Mouse (Mus musculus): ENCODE results near the gene Nap1l1.
A peak's percentile ranks its signal among the peaks of the same experiment; 100 is the strongest.

Nap1l1 gene

DNA sequence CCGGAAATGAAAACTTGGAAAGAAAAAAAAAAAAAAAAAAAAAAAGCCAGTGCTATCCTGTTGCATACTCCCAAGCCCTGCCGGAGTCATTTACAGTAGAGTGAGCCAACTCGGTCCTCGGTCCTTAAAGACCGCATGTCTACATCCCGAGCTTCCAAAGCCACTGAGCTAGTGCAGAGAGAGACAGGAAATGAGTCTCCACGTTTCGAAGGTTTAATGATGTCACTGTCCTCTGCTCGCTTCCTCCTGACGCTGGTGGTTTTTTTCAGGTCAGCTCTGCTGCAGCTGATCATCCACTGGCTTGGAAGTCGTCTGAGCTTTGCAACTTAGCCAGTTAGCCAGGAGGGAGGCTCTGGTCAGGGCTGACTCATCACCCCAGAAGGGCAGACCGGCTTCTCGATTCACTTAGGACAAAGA, 43.2 kb downstream of the Nap1l1 start:
- DNase-seq = peak; percentile 22 to 27

- no peak for DNase-seq
Observed at GRCm38 (mm10) chr10:111516804-111517436, 43.9 kb downstream of the Nap1l1 start.

- no peak for DNase-seq
Observed at GRCm38 (mm10) chr10:111518350-111518749, 45.3 kb downstream of the Nap1l1 start.

- peak; percentile 25 to 33 for DNase-seq
Observed at GRCm38 (mm10) chr10:111519620-111520370, 46.8 kb downstream of the Nap1l1 start.

DNA sequence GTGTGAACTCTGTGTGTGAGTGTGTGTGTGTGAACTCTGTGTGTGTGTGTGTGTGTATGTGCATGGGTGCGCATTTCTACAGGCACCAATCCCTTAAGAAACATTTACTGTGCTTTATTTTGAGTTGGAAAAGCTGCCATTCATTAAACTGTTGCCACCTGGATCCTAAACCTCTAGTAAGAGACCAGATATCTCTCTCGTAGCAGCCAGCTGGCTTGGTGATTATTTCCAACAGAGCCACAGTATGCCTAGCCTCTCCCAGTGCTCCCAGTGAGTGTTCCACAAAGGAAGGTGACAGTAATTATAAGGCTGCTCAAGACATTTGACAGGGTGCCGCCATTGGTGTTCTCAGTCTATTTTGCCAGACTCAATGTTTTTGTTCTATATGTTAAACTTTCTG, 47.6 kb downstream of the Nap1l1 start:
- no peak for DNase-seq

DNA sequence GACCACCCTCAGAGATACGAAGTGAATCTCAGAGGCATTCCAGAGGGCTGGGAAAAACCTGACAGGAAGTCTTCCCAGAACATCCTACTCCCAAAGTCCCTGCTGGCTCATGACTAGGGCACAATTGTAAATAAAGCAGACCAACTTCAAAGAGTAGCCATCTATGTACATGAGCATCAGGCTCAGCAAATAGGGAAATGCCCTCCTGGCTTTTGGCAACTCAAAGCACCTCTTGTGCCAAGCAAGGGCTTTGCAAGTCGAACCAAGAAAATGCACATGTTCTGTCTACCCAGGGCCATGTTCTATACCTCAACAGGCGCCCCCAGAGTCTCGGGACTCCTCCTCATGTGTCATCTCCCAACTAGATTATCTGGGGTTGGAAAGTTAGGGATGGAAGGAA, 48.6 kb downstream of the Nap1l1 start:
- no peak for DNase-seq

DNA sequence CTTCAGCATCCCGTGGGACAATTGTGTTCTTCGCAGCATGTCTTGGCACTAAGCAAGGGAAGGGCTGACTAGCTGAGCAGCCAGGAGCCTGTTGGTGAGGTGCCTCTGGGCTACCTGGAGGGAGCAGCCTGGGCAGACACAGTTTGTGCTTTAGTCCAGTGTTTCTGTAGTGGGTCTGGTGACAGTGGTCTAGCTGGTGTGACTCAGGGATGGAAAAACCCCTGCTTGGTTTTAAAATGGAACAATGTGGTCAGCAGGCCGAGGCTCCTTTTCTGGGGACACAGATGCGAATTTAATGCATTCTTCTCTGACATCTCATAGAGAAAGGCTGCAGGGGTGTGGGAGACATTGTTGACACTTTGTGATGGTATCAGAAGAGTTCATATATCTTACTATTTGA, 49.2 kb downstream of the Nap1l1 start:
- DNase-seq = no peak

DNA sequence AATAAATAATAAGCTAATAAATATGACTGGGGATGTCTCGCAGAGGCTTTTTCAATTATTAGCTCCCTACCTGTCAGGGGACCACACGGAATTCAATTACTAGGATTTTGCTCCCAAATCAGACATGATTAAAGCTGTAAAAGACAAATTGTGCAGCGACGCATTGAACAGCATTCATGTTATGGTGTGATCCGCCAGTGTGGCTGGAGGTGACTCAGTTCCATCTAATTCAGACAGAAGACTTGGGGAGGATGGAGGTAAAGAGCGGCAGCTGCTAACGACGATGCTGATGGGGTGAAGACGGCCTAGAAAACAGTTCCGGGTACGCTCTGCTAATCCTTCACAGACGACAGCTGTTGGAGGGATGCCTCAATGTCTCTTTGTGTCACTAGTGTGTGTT, 50.9 kb downstream of the Nap1l1 start:
- no peak for DNase-seq

GRCm38 (mm10) chr10:111527057-111527456, 54.0 kb downstream of the Nap1l1 start:
- DNase-seq = no peak

GRCm38 (mm10) chr10:111527613-111528012, 54.6 kb downstream of the Nap1l1 start:
- no peak for DNase-seq

DNA sequence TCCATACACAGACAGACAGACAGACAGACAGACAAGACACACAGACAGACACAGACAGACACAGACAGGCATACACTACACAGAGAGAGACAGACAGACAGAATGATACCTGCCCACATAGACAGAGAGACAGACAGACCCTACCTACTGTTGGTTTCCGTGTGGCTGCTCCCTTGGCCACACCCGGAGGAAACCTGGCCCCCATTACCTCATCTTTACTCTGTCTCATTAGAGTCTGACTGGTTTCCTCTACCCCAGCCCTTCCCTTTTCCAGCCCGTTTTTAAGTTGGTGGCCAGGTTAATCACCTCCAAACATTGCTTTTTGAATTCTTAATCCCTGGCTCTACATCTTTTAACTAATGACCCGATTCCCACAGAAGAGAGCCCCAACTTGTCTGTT, 55.3 kb downstream of the Nap1l1 start:
- no peak for DNase-seq

GRCm38 (mm10) chr10:111530398-111530797, 57.4 kb downstream of the Nap1l1 start:
- no peak for DNase-seq

DNA sequence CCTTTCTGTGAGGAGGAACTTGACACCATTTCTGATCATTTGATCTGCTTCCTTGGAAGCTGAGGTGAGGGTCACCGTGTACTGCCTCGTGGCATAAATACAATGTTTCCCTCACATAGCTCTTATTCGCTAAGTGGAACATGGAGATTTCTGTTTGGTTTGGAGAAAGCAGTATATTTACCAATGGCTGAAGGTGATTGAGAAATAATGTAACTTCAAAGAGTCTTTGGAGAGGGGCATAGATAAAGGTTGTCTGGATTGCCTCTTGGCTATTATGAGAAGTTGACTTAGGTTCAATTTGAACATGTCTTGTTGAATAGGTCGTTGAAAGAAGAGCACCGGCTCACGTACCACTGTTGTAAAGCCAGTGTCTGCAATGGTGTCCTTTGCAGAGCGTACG, 61.7 kb downstream of the Nap1l1 start:
- no peak for DNase-seq

- no peak for DNase-seq
Observed at GRCm38 (mm10) chr10:111537410-111537809, 64.4 kb downstream of the Nap1l1 start.

- peak; percentile 19 to 32 for DNase-seq
Observed at GRCm38 (mm10) chr10:111539724-111540324, 66.8 kb downstream of the Nap1l1 start.

DNA sequence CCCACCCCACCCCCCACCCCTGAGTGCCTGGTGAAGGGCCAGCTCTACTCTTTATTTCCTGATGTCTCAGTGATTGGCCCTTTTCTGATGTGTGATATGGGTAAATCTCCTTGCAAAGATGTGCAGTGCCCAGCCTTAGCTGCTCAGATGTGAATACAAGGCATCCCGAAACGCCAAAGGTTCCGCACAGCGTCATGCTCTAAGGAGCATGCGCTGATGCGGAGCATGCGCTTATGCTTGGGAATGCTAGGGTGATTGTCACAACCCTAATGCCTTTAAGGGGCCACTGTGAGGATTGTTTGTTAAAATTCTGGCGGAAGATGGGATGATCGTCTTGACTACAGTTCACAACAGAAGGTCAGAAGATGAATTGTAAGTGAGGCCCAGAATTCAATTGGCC, 67.7 kb downstream of the Nap1l1 start:
- DNase-seq = no peak

- DNase-seq = no peak
Observed at GRCm38 (mm10) chr10:111543106-111543505, 70.1 kb downstream of the Nap1l1 start.

DNA sequence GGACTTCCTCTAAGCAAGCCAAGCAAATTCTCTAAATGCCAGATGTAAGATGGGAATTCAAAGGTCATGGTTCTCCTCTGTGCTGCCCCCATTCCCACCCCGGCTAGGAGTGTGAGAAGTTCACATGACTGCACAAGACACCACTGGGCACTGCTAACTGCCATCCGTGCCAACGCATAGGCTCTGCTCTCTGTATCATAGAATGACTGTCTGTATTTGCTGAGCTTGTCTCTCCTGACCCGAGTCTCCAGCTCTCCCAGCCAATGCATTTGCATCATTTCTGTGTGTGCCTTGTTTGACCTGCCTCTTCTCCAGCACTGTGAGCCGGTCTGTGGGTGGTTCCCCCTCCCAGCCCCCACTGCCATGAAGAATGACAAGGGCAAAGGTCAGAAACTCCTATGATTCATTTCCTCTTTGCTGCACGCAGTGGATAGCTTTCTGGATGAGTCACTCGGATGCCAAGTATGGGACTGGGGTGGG, 70.8 kb downstream of the Nap1l1 start:
- peak; percentile 68 to 80 for DNase-seq

DNA sequence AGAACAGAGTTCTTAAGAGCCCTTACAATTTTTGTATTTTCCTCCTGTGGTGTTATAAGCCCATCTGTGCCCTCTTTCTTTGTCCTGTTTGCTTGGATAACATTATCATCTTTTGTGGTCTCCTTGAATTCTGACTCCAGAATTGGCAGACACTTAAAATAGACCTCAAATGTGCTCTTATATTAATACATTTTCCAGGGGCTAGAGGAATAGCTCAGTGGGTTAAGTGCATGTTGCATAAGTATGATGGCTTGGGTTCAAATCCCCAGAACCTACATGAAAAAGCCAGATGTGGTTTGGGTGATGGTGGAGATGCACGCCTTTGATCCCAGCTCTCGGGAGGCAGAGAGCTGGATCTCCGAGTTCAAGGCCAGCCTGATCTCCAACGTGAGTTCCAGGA, 71.3 kb downstream of the Nap1l1 start:
- DNase-seq = no peak

DNA sequence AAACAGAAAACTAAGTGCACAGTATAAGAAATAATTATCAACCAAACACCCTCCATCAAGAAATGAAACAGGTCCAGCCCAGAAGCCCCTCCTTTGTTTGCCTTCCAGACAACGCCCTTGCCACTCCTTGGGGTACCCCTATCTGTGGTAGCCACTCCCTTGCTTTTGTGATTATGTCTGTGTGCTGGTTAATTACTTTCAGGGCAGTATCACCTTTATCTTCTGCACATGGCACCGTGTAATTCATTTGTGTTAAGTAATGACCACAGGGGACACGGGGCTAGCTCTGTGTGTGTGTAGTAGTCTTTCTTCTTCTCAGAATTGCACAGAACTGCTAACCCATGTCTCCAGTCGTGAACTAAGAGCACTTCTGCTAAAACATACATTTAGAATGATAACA, 72.6 kb downstream of the Nap1l1 start:
- DNase-seq = no peak
